Comparison of ENCODE assay signal across 7 mouse cellular contexts in the genomic region with DNA sequence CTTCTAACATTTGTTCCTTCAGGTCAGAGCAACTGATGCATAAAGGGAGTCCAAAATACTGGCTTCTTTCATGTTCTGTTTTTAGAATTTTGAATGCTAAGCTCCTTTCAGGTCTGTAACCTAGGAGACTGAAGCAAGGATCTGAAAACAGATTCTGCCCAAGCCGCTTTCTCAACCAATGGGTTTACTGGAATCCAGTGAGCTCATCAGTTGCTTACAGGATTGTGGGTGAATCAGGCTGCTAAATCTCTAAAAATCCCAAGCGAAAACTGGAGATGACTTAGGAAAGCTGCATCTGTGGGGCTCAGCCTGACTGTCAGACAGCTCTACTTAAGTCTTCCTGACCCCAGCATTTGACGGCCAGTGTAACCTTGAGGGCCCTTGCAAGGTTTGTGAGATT.
DNase-seq lines count a peak whose midpoint lies in the region.

No protein-coding gene starts in this region.

- DNase-seq in lung, postnatal 10 days, result peak; percentile 13
- no peak for DNase-seq in lung, postnatal 4 days
- peak; percentile 34 for DNase-seq in brain, embryonic 18.5 days (ENCODE audit: low read depth, low spot score)
- peak; percentile 50 to 54 for DNase-seq in layer of hippocampus, postnatal 10 days (ENCODE audit: low spot score in 2 of 2)
- DNase-seq in right cerebral cortex, postnatal 10 days (ENCODE audit: low spot score in 2 of 2), result peak; percentile 81 to 89
- no peak for DNase-seq in liver
- no peak for DNase-seq in kidney, postnatal 14 days

Comparison
In these comparisons a context has a peak if more than half of its experiments do, and no peak if none do; other contexts are left out.
1. DNase-seq: peak in lung, postnatal 10 days (single experiment), brain, embryonic 18.5 days (single experiment), layer of hippocampus, postnatal 10 days (2 of 2) and right cerebral cortex, postnatal 10 days (2 of 2); none in lung, postnatal 4 days (0 of 2), liver (single experiment) and kidney, postnatal 14 days (single experiment).